Mouse (Mus musculus) erythroblast, embryonic 14.5 days (primary cell): Measurements from ENCODE around the gene Spcs3.

Experiments
- GATA1 ChIP-seq: IDR thresholded peaks from 2 replicates; pipeline ENCODE4 v1.6.1; 2012; ENCODE audit warnings: low read length, inconsistent platforms, mixed read lengths
- TAL1 ChIP-seq: IDR thresholded peaks from 3 replicates; pipeline ENCODE4 v1.6.1; 2012; ENCODE audit warnings: low read length, inconsistent platforms, mixed read lengths

GRCm38 (mm10) chr8:54488437-54488836 lies 41.4 kb downstream of the Spcs3 start:
- TF ChIP-seq GATA1 (no peak), TAL1 (no peak)
